Mouse (Mus musculus): ENCODE results near the gene Zfp503. TPM values are rescaled to one million over a fixed set of nuclear protein-coding genes. Genes with fewer than 3 reads are reported as not detected.

Gene Zfp503
- total and polyA plus RNA-seq, 3 experiments, result 0.96 to 2.1 TPM; not detected in 1

GRCm38 (mm10) chr14:22036802-22037497 is 47.5 kb upstream of the Zfp503 start:
- Histone ChIP-seq H3K27ac (ENCODE audit: control insufficient read depth, low read depth, low read length) (no peak overlapping the region), H3K36me3 (ENCODE audit: control insufficient read depth in 1 of 2, insufficient read depth in 2 of 2, low read length in 2 of 2) (no peaks in the 10 kb centered on the region), H3K4me3 (ENCODE audit: control insufficient read depth in 1 of 2, insufficient read depth in 1 of 2, low read depth in 2 of 2, low read length in 2 of 2) (no peak overlapping the region), H3K9me3 (replicated peaks; ENCODE audit: insufficient read depth, low read length) (no peaks in the 10 kb centered on the region), H3K4me1 (ENCODE audit: control insufficient read depth in 1 of 2, insufficient read depth in 2 of 2, low read length in 2 of 2) (no peaks in the 10 kb centered on the region), H3K79me2 (ENCODE audit: control insufficient read depth, insufficient read depth, low read length, poor library complexity) (no peaks in the 10 kb centered on the region), H3K9ac (ENCODE audit: control insufficient read depth, low read depth, low read length, poor library complexity, severe bottlenecking) (no peak overlapping the region), H3K27me3 (ENCODE audit: control insufficient read depth in 1 of 2, insufficient read depth in 2 of 2, low read length in 2 of 2) (no peaks in the 10 kb centered on the region)
- TF ChIP-seq ZNF384 (IDR thresholded peaks at IDR 0.05; ENCODE audit: low read depth, low read length), result no peak
- DNase-seq (ENCODE audit: low read depth, low spot score), result no peak

GRCm38 (mm10) chr14:22036338-22036737 is 46.9 kb upstream of the Zfp503 start:
- no peak for TF ChIP-seq POLR2A (IDR thresholded peaks at IDR 0.05; ENCODE audit: control insufficient read depth in 1 of 2, insufficient read depth in 1 of 2, low read depth in 1 of 2, low read length in 2 of 2, poor library complexity in 1 of 2)
- no peak for TF ChIP-seq MAFK (IDR thresholded peaks at IDR 0.05; ENCODE audit: borderline replicate concordance, low read depth, low read length)
- TF ChIP-seq NRF1 (IDR thresholded peaks at IDR 0.05; ENCODE audit: insufficient read depth, low read depth, low read length, poor library complexity, severe bottlenecking), result no peak
- TF ChIP-seq SIN3A (IDR thresholded peaks at IDR 0.05; ENCODE audit: low read length), result no peak
- TF ChIP-seq USF2 (IDR thresholded peaks at IDR 0.05; ENCODE audit: borderline replicate concordance in 1 of 2, insufficient read depth in 1 of 2, low read depth in 1 of 2, low read length in 2 of 2), result no peak
- no peak for TF ChIP-seq MYC (IDR thresholded peaks at IDR 0.05; ENCODE audit: low read depth, low read length)
- no peak for TF ChIP-seq RAD21 (IDR thresholded peaks at IDR 0.05; ENCODE audit: low read depth, low read length)
- TF ChIP-seq KAT2A (conservative IDR thresholded peaks at IDR 0.05; ENCODE audit: low read depth, low read length), result no peak
- no peak for TF ChIP-seq MAZ (IDR thresholded peaks at IDR 0.05; ENCODE audit: low read depth, low read length)
- TF ChIP-seq MXI1 (IDR thresholded peaks at IDR 0.05; ENCODE audit: low read depth, low read length), result no peak
- TF ChIP-seq POLR2AphosphoS5 (IDR thresholded peaks at IDR 0.05; ENCODE audit: borderline replicate concordance, low read depth, low read length), result no peak
- no peak for TF ChIP-seq GATA1 (IDR thresholded peaks at IDR 0.05; ENCODE audit: low read depth, low read length)
- TF ChIP-seq JUND (IDR thresholded peaks at IDR 0.05; ENCODE audit: low read depth, low read length), result no peak

DNA sequence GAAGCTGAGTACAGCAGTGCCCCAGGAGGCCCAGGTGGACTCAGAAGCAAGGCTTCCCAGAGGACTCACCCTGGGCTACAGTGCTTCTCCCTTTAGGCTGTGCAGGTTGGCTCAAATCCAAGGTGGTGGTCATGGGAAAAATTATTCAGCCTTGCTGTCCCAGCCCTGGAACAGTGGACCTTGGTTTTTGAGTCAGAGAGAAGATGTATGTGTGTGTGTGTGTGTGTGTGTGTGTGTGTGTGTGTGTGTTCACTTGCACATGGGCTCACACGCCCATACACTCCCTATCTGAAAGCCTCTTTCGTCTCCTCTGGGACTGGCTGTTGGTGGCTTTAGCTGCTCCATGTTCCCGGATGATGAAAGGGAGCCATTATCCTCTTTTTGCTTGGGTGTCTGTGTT is 46.5 kb upstream of the Zfp503 start:
- Histone ChIP-seq H3K4me3 (ENCODE audit: control insufficient read depth in 1 of 2, insufficient read depth in 1 of 2, low read depth in 2 of 2, low read length in 2 of 2) (no peak overlapping the region), H3K4me1 (ENCODE audit: control insufficient read depth in 1 of 2, insufficient read depth in 2 of 2, low read length in 2 of 2) (no peaks in the 10 kb centered on the region), H3K9me3 (replicated peaks; ENCODE audit: insufficient read depth, low read length) (no peaks in the 10 kb centered on the region), H3K27me3 (ENCODE audit: control insufficient read depth in 1 of 2, insufficient read depth in 2 of 2, low read length in 2 of 2) (no peaks in the 10 kb centered on the region), H3K36me3 (ENCODE audit: control insufficient read depth in 1 of 2, insufficient read depth in 2 of 2, low read length in 2 of 2) (no peaks in the 10 kb centered on the region), H3K9ac (ENCODE audit: control insufficient read depth, low read depth, low read length, poor library complexity, severe bottlenecking) (no peak overlapping the region), H3K79me2 (ENCODE audit: control insufficient read depth, insufficient read depth, low read length, poor library complexity) (no peaks in the 10 kb centered on the region), H3K27ac (ENCODE audit: control insufficient read depth, low read depth, low read length) (no peak overlapping the region)
- DNase-seq (ENCODE audit: low read depth, low spot score), result no peak
- TF ChIP-seq JUND (IDR thresholded peaks at IDR 0.05; ENCODE audit: low read depth, low read length) (no peak), KAT2A (conservative IDR thresholded peaks at IDR 0.05; ENCODE audit: low read depth, low read length) (no peak), POLR2AphosphoS5 (IDR thresholded peaks at IDR 0.05; ENCODE audit: borderline replicate concordance, low read depth, low read length) (no peak), ZMIZ1 (IDR thresholded peaks at IDR 0.05; ENCODE audit: low read depth, low read length) (no peak), SIN3A (IDR thresholded peaks at IDR 0.05; ENCODE audit: low read length) (no peak), USF2 (IDR thresholded peaks at IDR 0.05; ENCODE audit: borderline replicate concordance in 1 of 2, insufficient read depth in 1 of 2, low read depth in 1 of 2, low read length in 2 of 2) (no peak), TCF12 (IDR thresholded peaks at IDR 0.05; ENCODE audit: low read depth, low read length) (no peak), ZNF384 (IDR thresholded peaks at IDR 0.05; ENCODE audit: low read depth, low read length) (no peak), ELF1 (IDR thresholded peaks at IDR 0.05; ENCODE audit: low read depth, low read length) (no peak), TAL1 (IDR thresholded peaks at IDR 0.05; ENCODE audit: low read length) (no peak), MEF2A (IDR thresholded peaks at IDR 0.05; ENCODE audit: extremely low read depth, insufficient replicate concordance, low read depth, low read length, poor library complexity, severe bottlenecking) (no peak), MYB (IDR thresholded peaks at IDR 0.05; ENCODE audit: low read depth, low read length) (no peak), POLR2AphosphoS2 (IDR thresholded peaks at IDR 0.05; ENCODE audit: low read length) (no peak), ETS1 (IDR thresholded peaks at IDR 0.05; ENCODE audit: low read depth, low read length) (no peak), HCFC1 (IDR thresholded peaks at IDR 0.05; ENCODE audit: low read depth, low read length) (no peak), USF1 (IDR thresholded peaks at IDR 0.05; ENCODE audit: low read depth, low read length) (no peak)

More at GRCm38 (mm10) chr14:22036338-22036737, 46.9 kb upstream of the Zfp503 start:
- no peaks in the 10 kb centered on the region for H3K79me2 ChIP-seq (ENCODE audit: control insufficient read depth, insufficient read depth, low read length, poor library complexity)
- H3K9me3 ChIP-seq (replicated peaks; ENCODE audit: insufficient read depth, low read length), result no peaks in the 10 kb centered on the region
- no peak overlapping the region for H3K4me3 ChIP-seq (ENCODE audit: control insufficient read depth in 1 of 2, insufficient read depth in 1 of 2, low read depth in 2 of 2, low read length in 2 of 2)
- no peaks in the 10 kb centered on the region for H3K27me3 ChIP-seq (ENCODE audit: control insufficient read depth in 1 of 2, insufficient read depth in 2 of 2, low read length in 2 of 2)
- no peak for DNase-seq (ENCODE audit: low read depth, low spot score)
- H3K27ac ChIP-seq (ENCODE audit: control insufficient read depth, low read depth, low read length), result no peak overlapping the region
- no peaks in the 10 kb centered on the region for H3K4me1 ChIP-seq (ENCODE audit: control insufficient read depth in 1 of 2, insufficient read depth in 2 of 2, low read length in 2 of 2)
- H3K9ac ChIP-seq (ENCODE audit: control insufficient read depth, low read depth, low read length, poor library complexity, severe bottlenecking), result no peak overlapping the region
- no peaks in the 10 kb centered on the region for H3K36me3 ChIP-seq (ENCODE audit: control insufficient read depth in 1 of 2, insufficient read depth in 2 of 2, low read length in 2 of 2)

Data from MEL (cell line).